Mouse (Mus musculus): Measurements from ENCODE around the gene Snrpd3. TPM values are rescaled to one million over a fixed set of nuclear protein-coding genes. Genes with fewer than 3 reads are reported as not detected.
"Not testable (repeated sequence)": the region's sequence is repeated elsewhere in the genome, so short reads cannot be mapped to it uniquely, and the experiment has no call there.

Gene Snrpd3
- total RNA-seq, 2 experiments from 2014 or later, result 17.9 to 19.6 TPM

- no peak for ATAC-seq (replicated peaks; ENCODE audit: low FRiP score, poor library complexity, severe bottlenecking)
Measured at GRCm38 (mm10) chr10:75561071-75561654, 43.8 kb downstream of the Snrpd3 start, which contains the start of gene Ggt1. TSS of gene Ggt1 (plus strand) at chr10:75561604.

GRCm38 (mm10) chr10:75562596-75562995, 45.2 kb downstream of the Snrpd3 start:
- ATAC-seq (replicated peaks; ENCODE audit: low FRiP score, poor library complexity, severe bottlenecking), result no peak

GRCm38 (mm10) chr10:75564687-75565265, 47.4 kb downstream of the Snrpd3 start:
- ATAC-seq (replicated peaks; ENCODE audit: low FRiP score, poor library complexity, severe bottlenecking), result no peak

GRCm38 (mm10) chr10:75565436-75565835, 48.1 kb downstream of the Snrpd3 start:
- no peak for ATAC-seq (replicated peaks; ENCODE audit: low FRiP score, poor library complexity, severe bottlenecking)

- no peak for ATAC-seq (replicated peaks; ENCODE audit: low FRiP score, poor library complexity, severe bottlenecking)
Measured at GRCm38 (mm10) chr10:75565906-75566305, 48.6 kb downstream of the Snrpd3 start.

GRCm38 (mm10) chr10:75566321-75566720, 49.0 kb downstream of the Snrpd3 start:
- no peak for ATAC-seq (replicated peaks; ENCODE audit: low FRiP score, poor library complexity, severe bottlenecking)

GRCm38 (mm10) chr10:75566765-75567164, 49.4 kb downstream of the Snrpd3 start:
- ATAC-seq (replicated peaks; ENCODE audit: low FRiP score, poor library complexity, severe bottlenecking), result not testable (repeated sequence)

- ATAC-seq (replicated peaks; ENCODE audit: low FRiP score, poor library complexity, severe bottlenecking), result no peak
Measured at GRCm38 (mm10) chr10:75568029-75568428, 50.7 kb downstream of the Snrpd3 start.

GRCm38 (mm10) chr10:75568441-75568840, 51.1 kb downstream of the Snrpd3 start:
- no peak for ATAC-seq (replicated peaks; ENCODE audit: low FRiP score, poor library complexity, severe bottlenecking)

- no peak for ATAC-seq (replicated peaks; ENCODE audit: low FRiP score, poor library complexity, severe bottlenecking)
Measured at GRCm38 (mm10) chr10:75568851-75569250, 51.5 kb downstream of the Snrpd3 start.

GRCm38 (mm10) chr10:75570981-75571657, 53.8 kb downstream of the Snrpd3 start:
- no peak for ATAC-seq (replicated peaks; ENCODE audit: low FRiP score, poor library complexity, severe bottlenecking)

GRCm38 (mm10) chr10:75571937-75572336, 54.6 kb downstream of the Snrpd3 start:
- no peak for ATAC-seq (replicated peaks; ENCODE audit: low FRiP score, poor library complexity, severe bottlenecking)

- no peak for ATAC-seq (replicated peaks; ENCODE audit: low FRiP score, poor library complexity, severe bottlenecking)
Measured at GRCm38 (mm10) chr10:75573181-75573580, 55.8 kb downstream of the Snrpd3 start.

GRCm38 (mm10) chr10:75573965-75574364, 56.6 kb downstream of the Snrpd3 start:
- no peak for ATAC-seq (replicated peaks; ENCODE audit: low FRiP score, poor library complexity, severe bottlenecking)

GRCm38 (mm10) chr10:75579129-75579528, 61.8 kb downstream of the Snrpd3 start:
- no peak for ATAC-seq (replicated peaks; ENCODE audit: low FRiP score, poor library complexity, severe bottlenecking)

GRCm38 (mm10) chr10:75585876-75586552, 68.7 kb downstream of the Snrpd3 start:
- peak; percentile 77 for ATAC-seq (replicated peaks; ENCODE audit: low FRiP score, poor library complexity, severe bottlenecking)

- no peak for ATAC-seq (replicated peaks; ENCODE audit: low FRiP score, poor library complexity, severe bottlenecking)
Measured at GRCm38 (mm10) chr10:75586553-75586879, 69.2 kb downstream of the Snrpd3 start.

Measured in erythroblast, adult 5-6 weeks (primary cell).